Mouse (Mus musculus) 3T3-L1 (cell line): Measurements from ENCODE around the gene Glipr1l1.
"Not testable (repeated sequence)": the region's sequence is repeated elsewhere in the genome, so short reads cannot be mapped to it uniquely, and the experiment has no call there.

ENCODE experiments used
- DNase-seq: peaks from one replicate; pipeline ENCODE4 v3.0.0-alpha.2; 2015; ENCODE audit warnings: low read depth, low spot score

Glipr1l1 gene

DNA sequence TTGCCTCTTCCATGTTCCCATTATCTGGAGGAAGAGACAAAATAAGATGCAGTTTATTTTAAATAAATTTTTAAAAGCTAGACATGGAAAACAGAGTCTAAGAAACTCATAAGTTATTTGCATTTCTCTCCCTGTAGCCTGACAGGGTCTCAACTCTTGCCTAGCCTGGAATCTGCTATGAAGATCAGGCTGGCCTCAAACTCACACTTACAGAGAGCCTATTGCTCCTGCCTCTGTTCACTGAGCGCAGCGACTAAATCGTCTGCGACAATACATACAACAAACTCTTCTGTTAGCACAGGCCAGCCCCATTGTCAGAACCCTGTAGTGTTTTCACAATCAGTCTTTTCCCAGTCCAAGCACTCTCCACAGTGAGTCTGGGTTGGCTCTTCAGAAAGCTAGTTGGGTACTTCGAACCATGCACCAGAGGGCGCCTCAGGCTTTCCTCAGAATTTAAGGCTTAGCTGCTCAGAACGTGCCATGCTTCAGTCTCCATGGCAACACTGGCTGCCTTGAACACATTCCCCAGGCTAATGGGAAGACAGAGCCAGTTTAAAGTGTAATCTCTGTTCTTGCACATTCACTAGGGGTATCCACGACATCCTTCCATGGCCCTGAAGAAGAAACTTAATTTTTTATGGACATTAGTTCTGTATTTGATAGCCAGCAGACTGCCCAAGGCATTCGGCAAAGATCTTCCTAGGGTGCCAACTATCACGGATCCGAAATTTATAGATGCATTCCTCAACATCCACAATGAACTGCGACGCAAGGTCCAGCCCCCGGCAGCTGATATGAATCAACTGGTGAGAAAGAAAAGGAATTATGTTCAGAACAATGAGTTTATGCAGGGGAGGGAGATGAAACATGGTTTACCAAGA is at the start of gene Glipr1l1:
Glipr1l1 (plus strand) TSS at position 488 of the 881 bp plus-strand sequence.
- peak; percentile 77 for DNase-seq

DNA sequence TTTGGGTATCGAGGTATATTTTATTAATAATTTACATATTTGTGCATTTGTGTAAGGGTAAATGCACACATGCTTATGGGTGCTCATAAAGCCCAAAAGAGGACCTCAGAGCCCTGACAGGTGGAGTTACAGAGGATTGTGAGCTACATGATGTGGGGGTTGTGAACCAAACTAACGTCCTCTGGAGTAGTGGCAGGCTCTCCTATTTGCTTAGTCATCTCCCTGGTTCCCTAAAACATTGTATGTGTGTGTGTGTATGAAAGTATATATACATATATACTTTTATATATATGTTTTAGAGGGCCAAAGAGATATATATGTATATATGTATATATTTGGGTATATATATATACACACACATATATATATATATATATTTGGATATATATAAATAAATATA is 36.4 kb upstream of the Glipr1l1 start:
- DNase-seq: no peak

DNA sequence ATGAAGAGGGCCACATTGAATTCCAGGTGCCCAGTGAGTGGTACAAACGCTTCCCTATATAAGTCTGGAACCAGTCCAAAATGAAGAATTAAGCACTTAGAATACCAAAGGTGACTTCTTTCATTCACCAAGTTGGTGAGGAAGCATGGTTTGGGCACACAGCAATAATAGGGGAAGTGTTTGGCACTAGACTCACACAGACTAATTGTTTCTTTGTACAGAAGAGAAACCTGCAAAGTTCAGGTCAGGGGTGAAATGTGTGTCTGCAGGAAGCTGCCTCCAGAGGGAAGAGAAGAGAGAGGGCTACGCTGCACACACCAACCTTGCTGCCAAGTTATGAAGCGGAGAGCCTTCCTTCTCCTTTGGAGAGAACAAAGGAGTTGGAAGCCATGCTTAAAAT is 31.3 kb upstream of the Glipr1l1 start:
- not testable (repeated sequence) for DNase-seq

DNA sequence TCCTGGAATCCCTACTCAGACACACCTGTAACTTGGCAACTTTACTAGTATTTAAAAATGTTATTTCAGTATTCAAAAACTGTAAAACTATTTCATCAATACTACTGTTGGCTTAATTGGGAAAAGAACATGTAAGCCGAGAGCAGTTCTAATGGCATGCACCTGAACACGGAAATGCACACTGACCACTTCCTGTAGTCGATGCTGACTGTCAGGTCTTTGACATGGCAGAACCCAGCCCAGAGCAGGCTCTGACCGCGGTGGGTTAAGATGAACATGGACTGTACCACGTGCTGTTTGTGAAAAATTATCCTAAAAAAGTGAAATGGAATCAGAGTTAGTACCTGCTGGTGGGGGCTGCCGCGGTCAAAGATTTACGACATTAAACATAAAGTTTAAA is 16.5 kb upstream of the Glipr1l1 start:
- DNase-seq: not testable (repeated sequence)

DNA sequence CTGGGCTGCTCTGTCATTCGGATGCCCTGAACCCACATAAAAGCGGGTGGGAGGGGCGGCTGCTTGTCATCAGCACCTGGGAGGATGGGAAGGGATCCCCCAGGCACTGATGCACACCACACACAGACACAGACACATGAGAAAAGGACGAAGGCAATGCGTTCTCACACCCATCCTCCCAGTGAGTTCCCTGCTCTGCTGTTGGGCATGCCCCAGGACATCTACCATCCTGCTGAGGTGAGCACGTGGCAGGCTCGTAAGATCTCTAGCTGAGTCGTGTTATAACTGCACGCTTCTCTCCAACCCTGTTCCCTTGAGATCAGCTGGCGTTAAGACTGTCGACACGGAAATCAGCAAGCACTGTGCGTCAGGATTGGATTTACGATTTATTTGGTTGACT is 15.7 kb upstream of the Glipr1l1 start:
- not testable (repeated sequence) for DNase-seq

DNA sequence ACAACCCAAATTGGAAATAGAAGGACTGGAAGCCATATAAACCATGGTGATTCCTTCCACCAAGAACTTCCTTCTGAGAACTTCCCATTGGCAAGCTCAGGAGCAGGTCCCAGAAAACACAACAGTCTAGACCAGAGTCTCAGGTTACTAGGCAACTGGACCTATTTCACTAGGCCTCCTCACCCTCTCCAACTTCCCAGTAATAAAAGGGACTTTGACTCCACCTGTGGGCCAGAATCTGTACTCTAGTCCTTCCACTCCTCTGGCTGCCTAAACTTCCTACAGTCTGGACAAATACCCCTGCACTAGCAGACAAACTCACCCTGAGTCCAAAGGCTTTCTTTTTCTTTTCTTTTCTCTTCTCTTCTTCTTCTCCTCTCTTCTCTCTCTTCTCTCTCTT is 8.8 kb upstream of the Glipr1l1 start:
- peak; percentile 35 for DNase-seq

DNA sequence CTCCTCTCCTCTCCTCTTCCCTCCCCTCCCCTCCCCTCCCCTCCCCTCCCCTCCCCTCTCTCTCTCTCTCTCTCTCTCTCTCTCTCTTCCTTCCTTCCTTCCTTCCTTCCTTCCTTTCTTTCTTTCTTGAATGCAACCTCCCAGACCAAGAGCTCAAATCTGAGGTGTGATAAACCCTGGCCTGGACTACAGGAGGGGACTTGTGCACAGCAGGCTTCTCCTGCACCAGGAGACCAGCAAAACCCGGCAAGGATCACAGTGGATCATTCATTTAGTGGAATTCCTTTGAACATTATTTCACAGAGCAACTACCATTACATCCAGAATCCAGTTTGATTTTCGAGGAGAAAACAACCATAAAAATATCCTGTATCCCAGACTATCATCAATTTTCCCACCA is 8.0 kb upstream of the Glipr1l1 start:
- peak; percentile 51 for DNase-seq

DNA sequence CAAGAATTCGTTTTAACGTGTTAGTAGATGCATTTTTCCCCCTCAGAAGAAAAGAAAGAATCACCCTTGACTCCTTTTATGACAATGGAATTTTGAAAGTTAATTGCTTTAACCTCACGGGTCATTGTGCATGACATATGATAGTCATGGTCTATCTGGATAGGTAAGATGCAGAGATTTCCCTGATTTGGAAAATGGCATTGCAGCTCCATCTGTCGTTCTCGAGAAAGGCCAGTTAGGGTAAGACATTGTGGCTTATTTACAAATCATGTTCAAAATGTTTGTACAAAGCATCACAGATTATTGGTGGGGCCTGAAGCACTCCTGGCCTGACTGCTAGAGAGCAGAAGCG is 570 bp downstream of the Glipr1l1 start:
- not testable (repeated sequence) for DNase-seq

DNA sequence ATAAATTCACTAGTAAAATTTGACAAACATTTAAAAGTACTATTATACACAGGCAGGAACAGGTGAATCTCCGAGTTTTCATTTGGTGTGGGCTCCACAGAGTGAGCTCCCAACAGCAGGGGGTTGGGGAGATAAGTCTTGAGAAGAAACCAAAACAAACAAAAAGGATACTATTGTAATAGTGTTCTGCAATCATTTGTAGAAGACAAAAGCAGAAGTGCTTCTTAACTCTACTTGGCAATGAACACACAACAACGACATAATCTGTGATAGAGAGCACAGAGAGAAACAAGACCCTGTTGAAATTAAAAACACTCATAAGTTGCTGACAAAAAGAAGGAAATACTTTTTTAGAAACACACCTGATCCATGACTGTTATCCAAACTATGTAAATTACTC is 20.1 kb downstream of the Glipr1l1 start:
- no peak for DNase-seq

DNA sequence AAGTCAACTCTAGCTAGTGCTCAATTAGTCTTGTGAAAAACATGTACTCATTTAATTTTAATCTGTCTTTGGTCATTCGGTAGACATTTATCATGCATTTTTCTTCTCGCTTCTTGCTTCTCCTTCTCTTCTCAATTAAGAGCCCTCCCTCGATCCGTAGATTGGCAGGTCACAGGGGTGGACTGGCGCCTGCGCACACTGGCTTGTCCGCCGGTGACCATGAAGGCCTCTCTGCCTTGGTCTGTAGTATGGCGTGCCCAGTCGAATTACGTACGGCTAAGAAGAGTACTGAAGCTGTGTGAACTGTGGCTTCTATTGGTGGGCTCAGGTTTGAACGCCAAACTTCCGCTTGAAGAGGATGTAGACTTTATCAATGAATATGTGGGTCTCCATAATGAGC is 23.2 kb downstream of the Glipr1l1 start, which contains the start of gene Glipr1l2:
Glipr1l2 (plus strand) TSS at position 198 of the 400 bp plus-strand sequence.
- no peak for DNase-seq

DNA sequence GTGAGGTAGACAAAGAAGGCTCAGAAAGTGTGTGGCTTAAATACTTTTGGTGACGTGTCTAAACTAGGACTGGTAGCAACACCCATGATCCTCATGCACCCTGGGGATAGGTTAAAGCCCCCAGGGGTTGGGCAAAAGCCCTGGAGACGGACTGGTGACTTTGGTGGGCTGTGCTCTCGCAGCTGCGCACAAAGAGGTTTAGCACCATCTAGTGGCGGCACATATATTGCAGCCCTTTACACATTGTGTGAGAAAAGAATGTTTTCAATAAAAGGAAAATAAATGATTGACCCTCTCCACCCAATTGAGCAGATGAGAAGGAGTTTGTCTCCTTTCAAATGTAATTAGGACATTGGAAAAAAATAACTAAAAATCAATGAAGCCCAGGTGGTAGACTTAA is 45.8 kb downstream of the Glipr1l1 start:
- peak; percentile 60 for DNase-seq

DNA sequence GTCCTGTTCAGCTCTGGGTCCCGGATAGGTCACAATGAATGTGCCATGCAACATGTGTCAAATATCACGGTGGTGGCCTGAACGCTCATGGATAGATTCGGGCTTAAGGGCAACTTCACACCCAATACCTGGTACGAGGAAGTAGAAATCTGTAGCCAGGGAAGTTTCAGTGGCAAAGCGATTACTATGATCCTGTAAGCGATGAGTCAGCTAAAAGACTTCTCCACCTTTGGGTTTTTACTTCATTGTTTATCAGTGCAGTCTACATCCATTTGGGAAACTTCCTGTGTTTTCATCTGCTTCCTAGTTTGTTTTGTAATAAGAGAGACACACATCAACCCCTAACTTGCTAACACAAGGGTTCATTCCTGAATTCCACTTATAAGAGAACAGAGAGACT is 50.4 kb downstream of the Glipr1l1 start:
- DNase-seq: no peak

DNA sequence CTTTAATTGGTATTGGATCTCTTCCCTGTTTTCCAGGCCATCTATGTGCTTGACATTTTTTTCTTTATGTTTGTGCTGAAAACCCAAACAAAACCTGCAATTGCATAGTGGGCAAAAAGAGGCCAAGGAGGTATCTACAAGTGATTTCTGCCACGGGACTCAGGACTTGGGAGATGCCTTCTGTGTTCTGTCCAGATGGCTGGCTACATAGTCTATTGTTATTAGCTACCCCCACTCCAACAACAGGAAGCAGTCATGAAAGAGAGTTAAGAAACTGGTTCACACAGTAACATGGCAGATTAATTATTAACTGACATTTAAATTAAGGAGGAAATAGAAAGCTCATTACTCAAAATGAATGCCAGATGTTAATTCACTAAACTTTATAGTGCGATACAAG is 65.1 kb downstream of the Glipr1l1 start:
- DNase-seq: not testable (repeated sequence)

DNA sequence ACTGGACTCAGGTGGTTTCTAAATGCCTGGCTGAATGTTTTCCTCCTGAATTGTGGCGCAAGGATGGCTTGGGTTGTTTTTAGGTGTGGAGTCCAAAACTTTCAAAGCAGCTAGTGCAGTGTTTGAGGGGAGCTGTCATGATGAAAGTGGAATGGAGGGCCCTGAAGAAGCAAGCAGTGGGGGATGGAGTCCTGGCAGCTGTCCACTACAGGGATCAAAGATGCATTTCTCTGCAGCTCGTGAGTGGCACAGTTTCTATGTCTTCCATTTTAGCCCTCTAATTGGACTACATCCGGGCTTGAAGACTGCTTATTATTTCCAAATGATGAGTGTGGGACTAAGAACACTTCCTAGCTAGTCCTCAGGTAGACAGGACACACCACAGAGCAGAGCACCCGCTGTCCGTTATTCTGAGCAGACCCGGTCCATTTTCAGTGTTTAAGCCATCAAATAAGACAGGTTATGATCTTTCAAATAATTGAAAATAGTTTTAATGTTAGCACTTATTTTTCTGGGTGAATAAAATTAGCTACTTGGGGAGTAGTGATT is 67.8 kb downstream of the Glipr1l1 start:
- DNase-seq: not testable (repeated sequence)
